Mouse (Mus musculus) urinary bladder, postnatal 10 days (tissue): Measurements from ENCODE around the gene Gm10378.
"Not testable (repeated sequence)": the region's sequence is repeated elsewhere in the genome, so short reads cannot be mapped to it uniquely, and the experiment has no call there.

ENCODE experiments used
- DNase-seq: peaks from one replicate; pipeline ENCODE4 v3.0.0; 2022; ENCODE audit warnings: low spot score

Gm10378 gene

DNA sequence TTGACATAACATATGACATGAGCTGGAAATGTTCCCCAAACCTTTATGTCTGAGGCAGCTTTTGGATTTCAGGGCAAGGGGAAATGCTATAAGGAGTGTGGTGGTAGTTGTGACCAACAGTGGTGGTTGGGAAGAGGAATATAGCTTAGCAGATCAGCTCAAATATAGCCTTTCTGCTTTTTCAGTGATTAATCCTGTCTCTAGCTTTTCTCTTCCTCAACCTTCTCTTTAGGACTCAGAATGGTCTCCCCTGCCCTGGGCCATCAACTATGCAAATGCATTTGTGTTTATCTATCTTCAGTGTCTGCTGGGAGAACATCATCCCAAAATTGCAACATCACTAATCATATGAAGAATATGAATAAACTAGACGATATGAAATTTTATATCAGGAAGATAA, at the start of gene Gm10378:
Gene Gm10378 (plus strand): TSS at position 301 of the 400 bp plus-strand sequence.
- not testable (repeated sequence) for DNase-seq

DNA sequence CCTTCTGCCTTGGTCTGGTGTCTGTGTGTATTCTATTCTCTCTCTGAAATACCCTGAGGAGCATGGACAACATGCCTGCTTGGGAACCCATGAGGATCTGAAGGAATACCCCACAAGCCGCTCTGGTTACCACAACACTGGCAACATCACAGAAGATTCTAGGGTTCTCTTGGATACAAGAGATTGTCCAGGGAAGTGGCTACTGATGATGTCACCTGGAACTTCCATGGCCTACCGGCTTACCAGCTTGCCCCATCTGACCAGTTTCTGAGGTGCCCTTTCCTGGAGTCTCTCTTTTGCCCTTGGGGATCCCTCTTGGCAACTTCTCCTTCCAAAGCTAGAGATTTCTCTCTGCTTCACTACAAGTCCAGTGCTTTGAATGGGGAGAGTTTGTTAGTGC, 13.9 kb upstream of the Gm10378 start, which contains the start of gene Gm3633:
Gene Gm3633 (minus strand): TSS at position 101 of the 400 bp plus-strand sequence.
- DNase-seq: not testable (repeated sequence)
